Mouse (Mus musculus): Measurements from ENCODE around the gene Cspg5.

Gene Cspg5

DNA sequence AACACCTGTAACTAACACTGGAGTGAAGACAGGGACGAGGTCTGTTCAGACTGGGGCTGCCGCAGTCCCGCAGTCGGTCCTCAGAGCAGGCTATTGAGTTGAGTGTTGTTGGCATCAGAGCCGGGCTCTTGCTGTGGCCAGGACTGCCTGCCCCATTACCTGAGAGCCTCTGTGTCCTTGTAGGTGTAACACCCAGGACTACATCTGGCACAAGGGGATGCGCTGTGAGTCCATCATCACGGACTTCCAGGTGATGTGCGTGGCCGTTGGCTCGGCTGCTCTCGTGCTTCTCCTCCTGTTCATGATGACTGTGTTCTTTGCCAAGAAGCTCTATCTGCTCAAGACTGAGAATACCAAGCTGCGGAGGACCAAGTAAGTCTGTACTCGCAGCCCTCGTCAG is 7.2 kb downstream of the Cspg5 start:
- no peak for DNase-seq (ENCODE audit: low read depth, low spot score)

DNA sequence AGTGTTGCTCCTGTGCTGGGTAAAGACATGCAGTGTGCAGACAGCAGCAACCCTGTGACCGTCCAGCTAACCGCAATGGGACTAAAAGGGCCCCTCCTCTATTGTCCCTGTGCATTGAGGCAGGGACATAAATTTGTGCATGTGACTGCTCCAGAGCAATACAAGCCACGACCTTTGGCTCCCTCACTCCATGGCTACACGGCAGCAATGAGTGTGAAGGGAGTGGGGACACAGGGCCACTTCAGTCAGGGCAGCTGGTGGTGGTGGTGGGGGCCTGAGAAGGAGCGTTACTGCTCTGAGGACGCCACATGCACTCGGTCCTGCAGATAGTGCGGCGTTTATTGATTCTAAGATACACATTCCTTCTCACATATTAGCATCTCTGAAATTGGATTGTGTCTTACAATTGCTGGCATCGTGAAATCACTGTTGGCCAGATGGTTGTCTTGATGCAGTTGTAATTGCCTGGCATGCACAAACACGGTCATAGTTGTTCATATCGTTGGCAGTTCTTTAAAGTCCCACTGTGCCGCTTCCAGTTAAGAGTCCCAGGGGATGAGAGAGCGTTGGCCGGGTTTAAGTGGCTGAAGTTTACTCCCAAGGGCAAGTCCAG is 11.9 kb downstream of the Cspg5 start:
- no peak for DNase-seq (ENCODE audit: low read depth, low spot score)

DNA sequence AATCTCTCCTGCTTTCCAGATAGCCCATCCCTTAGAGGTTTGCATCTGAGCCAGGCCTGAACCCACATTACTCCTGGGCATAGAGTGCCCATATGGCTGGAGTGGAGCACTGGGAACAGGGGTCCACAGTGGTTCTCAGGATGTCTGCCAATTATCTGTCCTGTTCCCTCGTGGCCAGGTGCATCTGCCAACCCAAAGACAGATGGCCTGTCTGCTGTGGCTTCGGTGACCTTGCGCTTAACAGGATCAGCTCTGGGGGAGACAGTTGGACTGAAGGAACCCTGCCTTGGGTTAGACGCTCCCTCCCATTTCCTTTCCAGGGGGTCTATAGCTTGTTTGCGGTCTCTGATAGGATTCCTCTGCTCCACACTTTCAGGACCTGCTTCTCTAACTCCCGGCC is 15.1 kb downstream of the Cspg5 start:
- DNase-seq (ENCODE audit: low read depth, low spot score) = no peak

DNA sequence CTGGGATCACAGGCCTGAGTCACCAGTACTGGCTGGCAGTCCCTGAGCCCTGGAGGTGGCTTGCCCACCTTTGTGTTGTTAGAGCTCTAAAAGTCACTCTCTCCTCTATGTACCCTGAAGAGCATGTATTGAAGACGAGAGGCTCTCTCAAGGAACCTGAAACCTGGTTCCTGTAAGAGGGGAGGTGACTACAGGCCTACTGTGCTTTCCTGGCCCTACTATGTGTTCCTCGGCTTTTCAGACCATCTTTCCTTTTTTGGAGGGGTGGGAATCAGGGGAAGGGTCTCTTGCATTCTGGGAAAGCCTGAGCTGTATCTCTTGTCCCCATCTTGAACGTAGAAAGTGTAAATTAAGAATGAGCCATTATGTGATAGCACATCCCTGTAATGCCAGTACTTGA is 15.5 kb downstream of the Cspg5 start:
- no peak for DNase-seq (ENCODE audit: low read depth, low spot score)

DNA sequence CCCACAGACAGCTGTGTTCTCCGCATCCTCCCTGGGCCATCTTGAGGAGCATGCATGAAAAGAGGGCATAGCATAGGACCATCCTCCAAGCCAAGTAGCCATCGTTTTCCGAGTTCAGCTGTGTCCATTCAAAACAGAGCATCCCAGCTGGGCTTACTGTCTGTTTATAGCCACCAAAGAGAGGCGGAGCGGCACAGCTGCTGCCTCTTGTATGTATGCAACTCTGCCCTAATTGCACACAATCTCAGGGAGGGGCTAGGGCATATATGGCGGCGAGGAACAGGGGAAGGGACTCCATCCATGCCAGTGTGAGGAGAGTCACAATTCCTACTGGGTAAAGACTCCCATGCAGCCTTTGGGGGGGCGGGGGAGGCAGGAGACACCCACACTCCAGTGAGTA is 19.6 kb downstream of the Cspg5 start:
- no peak for DNase-seq (ENCODE audit: low read depth, low spot score)

DNA sequence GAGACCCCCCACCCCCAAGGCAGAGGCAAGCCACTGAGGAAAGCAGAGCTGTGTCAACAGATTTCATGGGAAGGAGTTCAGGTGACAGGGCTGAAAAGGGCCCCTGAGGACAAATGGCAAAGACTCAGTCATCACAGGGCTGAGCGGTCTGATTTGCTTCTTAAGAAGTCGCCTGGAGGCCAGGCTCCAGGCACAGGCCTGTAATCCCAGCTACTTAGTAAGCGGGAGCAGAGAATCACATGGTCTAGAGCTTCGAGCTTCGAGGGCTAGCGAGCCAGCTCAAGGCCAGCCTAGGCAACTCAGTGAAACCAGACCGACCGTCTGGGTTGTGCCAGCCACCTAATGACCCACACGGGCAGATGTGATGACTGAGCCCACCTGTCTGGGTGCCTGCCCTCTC is 21.4 kb downstream of the Cspg5 start:
- DNase-seq (ENCODE audit: low read depth, low spot score) = no peak

DNA sequence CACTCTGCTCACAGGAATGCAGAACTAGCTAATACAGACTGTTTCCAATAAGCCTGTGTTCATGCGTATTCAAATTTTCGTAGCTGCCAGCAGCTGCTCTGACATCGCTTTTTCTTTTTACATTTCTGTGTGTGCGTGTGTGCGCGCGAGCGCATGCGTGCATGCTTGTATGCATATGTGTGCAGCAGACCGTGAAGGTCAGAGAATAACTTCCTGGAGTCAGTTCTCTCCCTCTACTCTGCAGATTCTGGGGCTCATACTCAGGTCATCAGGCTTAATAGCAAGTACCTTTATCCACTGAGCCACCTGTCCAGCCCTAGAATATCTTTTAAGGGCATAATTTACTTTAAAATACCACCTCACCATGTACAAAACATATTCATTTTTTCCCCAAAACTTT is 24.8 kb downstream of the Cspg5 start:
- DNase-seq (ENCODE audit: low read depth, low spot score) = no peak

DNA sequence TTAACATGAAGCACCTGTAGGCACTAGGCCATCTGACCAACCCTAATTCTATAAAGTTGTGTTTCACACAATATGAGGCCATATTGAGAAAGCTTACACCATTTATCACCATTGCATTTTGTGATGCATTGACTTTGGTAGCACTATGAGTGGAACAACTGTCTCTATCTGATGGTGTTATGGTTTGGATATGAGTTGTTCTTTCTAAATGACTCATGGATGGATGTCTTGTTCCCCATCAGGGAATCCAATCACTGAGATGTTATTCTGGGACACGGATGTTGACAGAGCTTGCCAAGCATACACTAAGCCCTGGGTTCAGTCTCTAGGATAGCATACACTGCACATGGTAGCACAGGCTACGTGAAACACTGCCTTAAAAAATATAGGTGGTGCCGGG is 28.7 kb downstream of the Cspg5 start:
- no peak for DNase-seq (ENCODE audit: low read depth, low spot score)

DNA sequence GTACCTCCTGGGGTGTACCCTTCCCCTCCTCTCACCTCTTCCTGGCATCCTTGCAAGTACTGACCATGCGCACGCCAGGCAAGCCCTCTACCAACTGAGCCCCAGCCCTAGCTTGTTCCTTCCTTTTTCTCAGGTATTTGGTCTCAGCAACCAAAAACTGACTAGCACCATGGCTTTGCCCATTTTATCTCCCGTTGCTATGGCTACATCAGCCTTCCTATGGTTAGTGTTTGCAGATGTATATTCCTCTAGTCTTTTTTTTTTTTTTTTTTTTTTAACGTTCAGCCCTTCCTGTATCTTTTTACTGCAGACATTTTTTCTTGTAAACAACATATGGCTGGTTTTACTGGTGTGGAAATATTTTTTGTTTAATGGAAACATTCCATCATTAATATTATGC is 29.9 kb downstream of the Cspg5 start:
- DNase-seq (ENCODE audit: low read depth, low spot score) = no peak

DNA sequence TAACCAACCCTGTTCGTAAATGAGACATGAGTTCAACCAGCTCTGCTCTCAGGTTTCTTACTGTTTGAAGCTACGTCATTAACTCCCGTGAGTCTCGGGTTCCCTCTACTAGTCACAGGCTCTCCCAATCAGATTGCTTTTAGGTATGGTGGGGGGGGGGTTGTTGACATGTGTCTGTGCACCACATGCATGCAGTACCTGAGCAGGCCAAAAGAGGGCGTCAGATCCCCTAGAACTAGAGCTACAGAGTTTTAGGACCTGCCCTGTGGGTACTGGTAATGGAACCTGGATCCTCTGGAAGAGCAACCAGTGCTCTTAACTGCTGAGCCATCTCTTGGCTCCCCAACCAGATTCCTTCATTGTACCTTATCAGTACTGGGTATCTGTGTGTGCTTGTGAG is 32.3 kb downstream of the Cspg5 start:
- DNase-seq (ENCODE audit: low read depth, low spot score) = no peak

DNA sequence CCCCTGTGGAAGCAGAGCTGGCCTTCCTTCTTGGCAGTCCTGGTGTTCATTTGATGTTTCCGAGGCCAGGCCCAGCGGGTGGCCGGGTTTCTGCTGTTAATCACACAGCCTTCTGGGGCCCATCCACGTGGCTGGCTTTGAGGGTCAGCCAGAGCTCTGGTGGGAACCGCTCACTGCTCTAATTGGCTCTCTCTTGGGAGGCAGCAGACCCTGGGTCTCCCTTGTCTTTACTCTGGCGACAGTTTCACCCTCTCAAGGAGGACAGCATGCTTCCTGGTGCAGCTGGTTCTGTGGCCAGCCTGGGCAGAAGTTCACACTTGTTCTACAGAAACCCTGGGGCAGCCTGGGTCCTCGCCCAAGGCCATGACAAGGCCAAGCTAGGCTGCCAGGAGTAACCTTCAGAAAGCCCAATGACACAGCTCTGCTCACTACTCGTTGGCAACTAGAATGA is 33.9 kb downstream of the Cspg5 start:
- DNase-seq (ENCODE audit: low read depth, low spot score) = no peak

DNA sequence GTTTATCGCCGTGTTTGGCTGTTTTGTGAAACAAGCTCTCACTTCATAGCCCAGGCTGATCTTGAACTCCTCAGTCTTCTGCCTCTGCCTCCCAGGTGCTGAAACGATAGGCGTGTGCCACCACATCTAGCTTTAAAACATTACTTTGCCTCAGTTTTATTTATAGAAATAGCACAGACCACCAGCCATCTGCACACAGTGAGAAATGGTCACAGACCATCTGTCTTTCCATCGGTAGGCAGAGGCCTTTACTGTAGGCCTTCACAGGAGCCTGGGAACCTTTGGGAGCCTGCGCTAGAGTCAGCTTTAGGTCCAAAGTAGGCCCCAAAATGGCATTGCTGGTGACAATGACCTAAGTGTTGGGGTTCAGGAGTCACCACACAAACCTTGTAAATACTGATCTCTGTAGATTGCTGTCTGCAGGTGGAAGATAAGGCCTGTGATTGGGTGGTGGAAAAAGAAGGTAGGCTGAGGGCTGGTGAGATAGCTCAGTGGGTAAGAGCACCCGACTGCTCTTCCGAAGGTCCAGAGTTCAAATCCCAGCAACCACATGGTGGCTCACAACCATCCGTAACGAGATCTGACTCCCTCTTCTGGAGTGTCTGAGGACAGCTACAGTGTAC is 40.6 kb downstream of the Cspg5 start:
- no peak for DNase-seq (ENCODE audit: low read depth, low spot score)

DNA sequence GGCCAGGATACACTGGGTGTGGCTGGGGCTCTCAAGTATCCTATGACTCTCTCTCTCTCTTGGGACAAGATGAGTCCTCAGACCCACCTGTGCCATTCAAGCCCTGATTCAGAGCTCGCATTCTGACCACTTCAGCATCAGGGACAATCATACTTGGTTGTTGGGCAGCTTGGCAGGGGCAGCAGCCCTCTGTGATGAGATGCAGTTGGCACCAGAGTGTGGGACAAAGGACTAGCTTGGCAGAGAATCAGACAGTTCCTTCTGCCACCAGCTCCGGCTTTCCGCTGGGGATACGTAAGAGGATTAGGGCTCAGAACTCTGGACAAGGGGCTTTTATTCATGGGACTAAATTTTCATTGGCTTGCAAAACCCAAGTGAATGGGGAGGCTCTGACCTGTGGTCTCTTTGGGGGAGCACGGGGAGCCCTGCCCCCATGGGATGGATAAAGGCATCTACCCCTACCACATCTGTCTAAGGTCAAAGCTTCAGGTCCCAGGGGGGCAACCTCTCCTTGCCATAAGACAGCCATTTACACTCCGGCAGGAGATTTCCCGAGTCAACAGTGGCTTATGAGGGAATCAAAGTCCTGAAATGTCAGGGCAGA is 43.8 kb downstream of the Cspg5 start:
- DNase-seq (ENCODE audit: low read depth, low spot score) = no peak

DNA sequence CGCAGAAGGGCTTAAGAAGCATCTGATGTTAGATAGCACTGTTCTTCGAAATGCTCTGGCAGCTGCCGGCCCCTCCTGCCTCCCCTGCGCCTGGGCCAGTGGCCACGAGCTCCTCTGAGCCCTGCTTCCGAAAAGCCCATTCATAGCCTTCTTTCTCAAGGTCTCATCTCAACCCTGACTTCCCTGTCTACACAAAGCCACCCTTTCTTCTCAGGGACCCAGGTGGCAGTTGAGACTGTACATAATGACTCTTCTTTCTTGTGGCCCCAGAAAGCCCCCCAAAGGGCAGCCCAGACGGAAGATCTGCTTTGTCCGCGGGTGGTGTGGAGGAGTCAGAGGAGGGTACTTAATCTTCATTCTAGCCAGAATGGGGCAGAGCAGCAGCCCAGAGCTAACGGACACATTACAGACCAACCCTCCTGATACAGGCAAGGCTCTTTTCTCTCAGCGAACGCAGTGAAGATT is 49.7 kb downstream of the Cspg5 start:
- DNase-seq (ENCODE audit: low read depth, low spot score) = no peak

DNA sequence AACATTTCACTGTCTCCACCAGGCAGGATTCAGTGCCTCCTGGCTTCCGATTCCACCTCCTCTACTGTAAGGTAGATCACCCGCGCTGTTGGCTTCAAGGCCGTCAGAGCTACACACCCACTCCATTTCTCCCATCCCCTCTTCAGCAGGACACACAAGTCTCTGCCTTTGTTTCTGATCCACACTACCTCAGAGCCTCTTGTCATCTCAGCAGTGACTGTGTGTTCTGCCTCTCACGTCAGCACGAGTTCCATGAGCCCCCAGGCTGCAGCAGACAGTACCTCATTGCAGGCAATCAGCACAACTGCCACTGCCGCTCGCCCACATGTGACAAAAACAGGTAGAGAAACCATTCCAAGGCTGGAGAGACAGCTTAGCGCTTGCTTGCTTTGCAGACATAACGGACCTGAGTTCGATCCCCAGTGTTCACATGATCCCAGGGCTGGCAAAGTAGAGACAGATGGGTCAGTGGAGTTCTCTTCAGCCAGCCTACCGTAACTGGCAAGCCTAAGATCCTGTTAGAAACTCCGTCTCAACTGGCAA is 50.4 kb downstream of the Cspg5 start:
- no peak for DNase-seq (ENCODE audit: low read depth, low spot score)

DNA sequence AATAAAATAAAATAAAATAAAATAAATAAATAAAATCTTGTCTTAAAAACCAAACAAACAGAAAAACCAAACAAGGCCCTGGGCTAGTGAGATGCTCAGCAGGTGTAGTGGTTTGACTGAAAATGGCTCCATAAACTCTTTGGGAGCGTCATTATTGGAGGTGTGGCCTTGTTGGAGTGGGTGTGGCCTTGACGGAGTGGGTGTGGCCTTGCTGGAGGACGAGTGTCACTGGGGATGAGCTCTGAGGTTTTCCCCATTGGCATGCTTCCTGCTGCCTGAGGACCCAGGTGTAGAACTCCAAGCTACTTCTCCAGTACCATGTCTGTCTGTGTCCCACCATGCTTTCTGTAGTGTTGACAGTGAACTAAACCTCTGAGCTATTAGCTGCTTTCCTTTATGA is 51.2 kb downstream of the Cspg5 start:
- DNase-seq (ENCODE audit: low read depth, low spot score) = no peak

DNA sequence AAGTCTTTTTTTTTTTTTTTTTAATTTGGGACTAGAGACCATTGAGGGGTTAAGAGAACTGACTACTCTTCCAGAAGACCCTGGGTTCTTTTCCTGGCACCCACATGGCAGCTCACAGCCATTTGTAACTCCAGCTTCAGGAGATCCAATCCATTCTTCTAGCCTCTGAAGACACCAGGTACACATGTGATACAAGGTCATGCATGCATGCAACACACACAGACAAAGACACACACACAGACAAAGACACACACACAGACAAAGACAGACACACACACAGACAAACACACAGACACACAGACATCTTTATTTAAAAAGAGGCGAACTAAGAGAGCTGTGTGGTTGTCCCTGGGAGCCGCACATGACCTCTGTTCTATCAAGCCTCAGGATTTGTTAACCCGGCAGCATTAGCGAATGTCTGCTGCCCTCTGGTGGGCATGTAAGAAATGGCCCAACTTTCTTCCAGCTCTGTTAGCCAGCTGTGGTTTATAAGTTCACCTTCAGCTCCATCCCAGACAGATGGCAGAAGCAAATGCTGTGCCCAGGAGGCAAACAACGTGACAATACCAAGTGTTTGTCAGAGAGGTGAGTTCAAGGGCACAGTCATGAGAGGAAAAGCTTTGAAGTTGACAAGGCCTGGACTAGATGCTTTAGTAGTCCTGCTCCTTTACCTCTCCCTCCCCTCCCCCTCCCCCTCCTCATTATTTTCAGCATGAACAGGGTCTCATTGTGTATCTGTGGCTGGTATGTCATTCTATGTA is 53.5 kb downstream of the Cspg5 start:
- peak; percentile 81 for DNase-seq (ENCODE audit: low read depth, low spot score)

DNA sequence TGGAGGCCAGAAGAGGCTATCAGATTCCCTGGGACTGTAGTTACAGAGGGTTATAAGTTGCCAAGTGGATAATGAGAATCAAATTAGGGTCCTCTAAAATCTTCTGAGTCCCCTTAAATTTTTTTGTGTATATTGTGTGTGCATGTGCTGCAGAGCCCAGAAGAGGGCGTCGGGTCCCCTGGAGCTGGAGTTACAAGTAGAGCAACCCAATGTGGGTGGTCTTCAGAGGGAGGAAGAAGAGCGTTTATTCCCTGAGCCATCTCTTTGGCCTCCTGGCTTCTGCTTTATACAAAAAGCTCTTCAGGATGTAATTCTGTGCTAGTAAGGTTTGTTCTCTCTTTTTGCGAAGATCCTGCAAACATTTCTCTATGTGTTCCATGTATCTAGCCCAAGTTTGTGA is 60.9 kb downstream of the Cspg5 start:
- DNase-seq (ENCODE audit: low read depth, low spot score) = peak; percentile 51

DNA sequence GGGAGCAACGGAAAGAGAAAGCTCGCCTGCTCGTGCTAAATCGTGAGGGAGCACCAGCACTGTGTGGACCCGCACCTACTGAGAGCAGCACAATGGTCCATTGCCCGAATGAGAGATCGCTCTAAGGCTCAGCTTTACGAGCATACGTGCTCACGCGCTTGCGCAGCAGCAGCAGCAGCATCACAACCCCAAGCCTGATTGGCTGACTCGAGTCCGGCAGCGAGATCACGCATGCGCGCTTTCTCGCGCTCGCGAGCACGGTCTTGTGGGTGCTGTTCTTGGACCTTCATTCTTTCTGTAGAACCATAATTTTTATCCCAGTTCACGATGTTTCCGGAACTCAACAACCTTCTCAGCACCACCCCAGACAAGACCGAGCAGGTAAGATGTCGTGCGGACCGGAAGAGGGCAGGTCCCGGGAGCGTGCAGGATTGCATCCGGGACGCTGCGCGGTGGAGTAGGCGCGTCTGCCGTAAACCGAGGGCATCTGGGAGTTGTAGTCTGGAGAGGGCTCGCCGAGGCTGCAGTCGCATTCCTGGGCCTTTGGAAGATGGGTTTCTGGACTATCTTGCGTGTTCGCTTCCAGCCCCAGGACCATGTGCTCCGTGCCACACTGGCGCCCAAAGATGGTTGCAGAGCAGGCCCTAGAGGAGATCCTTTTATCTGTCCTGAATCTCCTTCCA is 61.5 kb downstream of the Cspg5 start, which contains the start of gene Elp6:
Gene Elp6 (plus strand): TSS at position 205 of the 683 bp plus-strand sequence.
- DNase-seq (ENCODE audit: low read depth, low spot score) = peak; percentile 91

DNA sequence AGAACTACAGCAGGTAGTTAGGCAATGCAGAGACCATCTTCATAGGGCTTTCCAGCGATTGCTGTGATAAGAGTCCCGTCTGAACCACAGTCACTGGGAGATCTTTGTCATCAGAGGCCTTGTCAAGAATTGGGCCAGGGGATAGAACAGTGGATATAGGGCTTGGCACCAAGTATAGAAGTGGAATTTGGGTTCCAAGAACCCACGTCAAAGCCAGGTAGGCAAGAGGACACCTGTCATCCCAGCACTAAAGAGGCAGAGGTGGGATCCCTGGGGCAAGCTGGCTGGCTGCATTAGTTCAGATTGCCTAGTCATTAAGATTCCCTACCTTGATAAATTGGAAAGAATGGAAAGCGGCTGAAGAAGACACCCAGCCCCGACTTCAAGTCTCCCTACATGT is 62.8 kb downstream of the Cspg5 start:
- no peak for DNase-seq (ENCODE audit: low read depth, low spot score)

Data from embryo, embryonic 11.5 days (tissue).